Mouse (Mus musculus) retina, postnatal 1 day (tissue): Measurements from ENCODE around the gene Uxs1.

Experiments used
- DNase-seq: peaks from one replicate; pipeline ENCODE4 v3.0.0-alpha.2; 2012

The Uxs1 gene

DNA sequence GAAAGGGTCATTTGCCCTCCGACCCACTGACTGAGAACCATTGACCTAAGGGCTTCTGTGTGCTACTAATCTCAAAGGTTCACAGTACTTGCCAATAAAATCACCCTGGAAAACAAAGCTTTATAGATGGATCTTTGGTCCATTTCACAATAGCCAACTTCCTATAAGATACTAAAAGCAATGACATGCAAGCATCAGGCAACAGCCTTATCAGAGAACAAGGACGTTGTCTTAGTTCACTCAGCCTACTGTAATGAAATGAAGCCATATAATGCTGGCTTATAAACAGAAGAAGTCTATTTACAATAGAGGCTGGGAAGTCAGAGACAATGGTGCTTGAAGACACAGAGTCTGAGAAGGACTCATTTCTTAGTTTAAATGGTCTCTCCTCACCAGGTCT lies 37.8 kb downstream of the Uxs1 start:
- no peak for DNase-seq

DNA sequence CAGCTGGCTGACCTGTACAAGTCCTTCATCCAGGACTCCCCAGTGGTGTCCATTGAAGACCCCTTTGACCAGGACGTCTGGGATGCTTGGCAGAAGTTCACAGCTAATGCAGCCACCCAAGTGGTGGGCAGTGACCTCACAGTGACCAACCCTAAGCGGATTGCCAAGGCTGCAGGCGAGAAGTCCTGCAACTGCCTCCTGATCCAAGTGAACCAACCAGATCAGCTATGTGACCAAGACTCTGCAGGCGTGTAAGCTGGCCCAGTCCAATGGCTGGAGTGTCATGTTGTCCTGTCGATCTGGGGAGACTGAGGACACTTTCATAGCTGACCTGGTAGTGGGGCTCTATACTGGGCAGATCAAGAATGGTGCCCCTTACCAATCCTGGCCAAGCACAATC lies 40.9 kb downstream of the Uxs1 start:
- no peak for DNase-seq

DNA sequence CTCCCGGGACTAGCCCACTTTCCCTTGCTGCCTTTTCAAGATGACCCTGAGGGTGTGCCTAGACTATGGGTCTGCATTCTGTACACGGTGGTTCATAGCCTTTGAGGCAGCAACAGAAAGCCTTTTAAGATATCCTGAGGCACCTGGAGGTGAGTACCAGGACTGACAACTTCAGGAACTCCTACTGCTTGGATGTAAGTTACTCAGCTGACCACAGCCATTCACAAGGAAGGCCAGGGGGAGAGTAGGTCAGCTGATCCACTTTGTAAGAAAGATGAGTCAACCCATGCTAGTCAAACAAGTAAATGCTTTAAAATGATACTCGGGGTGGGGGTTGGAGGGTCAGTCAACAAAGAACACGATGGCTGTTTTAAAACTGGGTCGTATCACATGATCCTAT lies 42.3 kb downstream of the Uxs1 start:
- no peak for DNase-seq

DNA sequence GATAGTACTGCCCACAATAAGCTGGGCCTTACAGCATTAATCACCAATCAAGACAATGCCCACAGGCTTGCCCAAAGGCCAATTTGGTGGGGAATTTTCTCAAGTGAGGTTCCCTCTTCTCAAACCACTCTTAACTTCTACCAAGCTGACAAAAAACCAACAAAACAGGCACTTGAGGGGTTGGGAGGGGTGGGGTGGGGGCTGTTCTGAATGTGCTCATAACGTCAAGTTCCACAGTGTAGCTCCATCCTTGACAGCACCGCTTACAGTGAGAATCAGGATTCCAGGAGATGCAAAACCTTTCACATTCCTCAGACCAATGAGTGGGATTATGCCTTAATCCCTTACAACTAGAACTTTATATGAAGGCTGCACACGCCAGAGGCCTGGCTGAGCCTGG lies 44.4 kb downstream of the Uxs1 start:
- DNase-seq = no peak

DNA sequence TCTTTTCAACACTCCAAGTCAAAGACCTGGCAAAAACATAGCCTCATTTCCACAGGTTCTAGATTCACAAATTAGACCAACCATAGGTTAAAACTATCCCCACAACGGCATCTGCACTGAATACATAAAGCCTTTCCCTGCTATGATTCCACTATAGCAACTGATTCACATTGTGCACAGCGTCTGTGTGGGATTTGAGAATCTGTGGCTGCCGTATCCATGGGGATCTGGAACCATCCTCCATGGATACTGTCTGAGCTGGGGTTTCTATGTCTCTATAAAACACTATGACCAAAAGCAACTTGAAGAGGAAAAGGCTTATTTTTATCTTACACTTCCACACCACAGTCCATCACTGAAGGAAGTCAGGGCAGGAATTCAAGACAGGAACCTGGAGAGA lies 44.9 kb downstream of the Uxs1 start:
- DNase-seq = no peak

DNA sequence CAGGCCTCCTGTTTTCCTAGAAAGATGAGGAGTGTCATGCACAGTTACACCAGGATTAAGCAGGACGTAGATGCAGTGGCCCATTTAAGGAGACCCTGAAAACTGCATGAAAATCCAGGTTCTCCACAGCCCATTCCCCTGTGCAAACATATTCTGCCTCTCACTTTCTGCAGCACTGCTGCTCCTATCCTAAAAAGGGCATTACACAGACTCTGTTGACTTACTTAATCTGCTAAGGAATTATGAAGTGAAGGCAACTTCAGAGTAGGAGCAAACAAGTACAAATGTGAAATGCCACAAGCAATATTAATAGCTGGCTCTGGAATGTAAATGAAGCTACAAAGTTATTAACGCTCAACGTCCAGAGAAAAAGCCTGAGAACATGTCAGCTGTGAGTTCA lies 45.9 kb downstream of the Uxs1 start:
- no peak for DNase-seq

DNA sequence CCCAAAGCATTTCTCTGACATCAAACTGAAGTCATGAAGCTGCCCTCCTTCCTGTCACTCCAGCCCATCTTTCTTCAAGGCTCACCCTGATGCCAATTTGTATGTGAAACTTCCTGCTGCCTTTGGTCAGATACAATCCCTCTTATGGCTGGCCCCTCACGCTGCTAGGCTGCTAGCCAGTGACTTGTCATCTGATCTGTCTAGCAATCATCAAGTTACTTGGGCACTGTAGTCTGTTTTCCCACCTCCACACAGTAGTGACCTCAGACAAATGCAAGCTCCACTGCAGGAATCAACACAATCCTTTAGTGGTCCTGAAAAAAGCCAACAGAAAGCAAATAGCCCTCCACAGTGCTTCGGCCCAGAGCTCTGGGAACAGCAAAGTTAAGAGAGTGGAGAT lies 46.4 kb downstream of the Uxs1 start:
- DNase-seq = no peak

DNA sequence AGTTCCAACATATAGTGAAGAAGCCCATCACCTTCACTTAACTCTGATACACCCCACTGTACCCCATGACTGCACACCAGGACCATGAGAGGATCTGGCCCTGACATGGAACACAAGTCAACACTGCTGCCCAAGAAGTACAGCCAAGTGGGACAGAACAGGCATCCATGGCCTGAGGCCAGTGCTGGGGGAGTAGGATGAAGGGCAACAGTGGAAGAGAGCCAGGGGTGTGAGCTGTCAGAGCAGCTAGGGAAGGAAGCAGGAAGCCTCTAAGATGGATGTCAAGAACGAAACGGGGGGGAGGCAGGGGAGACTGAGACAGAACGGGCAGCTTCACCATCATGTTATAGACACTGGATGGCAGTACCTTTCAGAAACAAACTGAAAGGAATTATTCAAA lies 51.5 kb downstream of the Uxs1 start:
- DNase-seq = no peak

DNA sequence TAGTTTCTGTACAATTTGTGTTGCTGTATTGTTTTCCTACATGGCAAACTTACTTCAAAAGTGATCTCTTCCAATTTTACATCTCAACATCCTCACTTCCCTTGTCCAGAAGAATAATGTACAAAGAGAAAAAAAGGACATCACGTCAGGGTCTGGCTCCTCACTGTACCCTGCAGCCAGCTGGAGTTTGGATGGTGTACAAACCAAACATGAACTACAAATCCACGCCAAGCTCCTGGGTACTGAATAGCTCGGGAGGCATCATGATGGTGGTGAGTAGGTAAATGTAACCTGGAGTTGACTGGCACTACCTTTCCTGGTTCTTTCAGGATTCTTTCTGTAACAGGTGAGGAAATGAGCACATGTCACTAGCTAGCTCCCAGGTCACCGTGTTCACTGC lies 53.5 kb downstream of the Uxs1 start:
- no peak for DNase-seq

DNA sequence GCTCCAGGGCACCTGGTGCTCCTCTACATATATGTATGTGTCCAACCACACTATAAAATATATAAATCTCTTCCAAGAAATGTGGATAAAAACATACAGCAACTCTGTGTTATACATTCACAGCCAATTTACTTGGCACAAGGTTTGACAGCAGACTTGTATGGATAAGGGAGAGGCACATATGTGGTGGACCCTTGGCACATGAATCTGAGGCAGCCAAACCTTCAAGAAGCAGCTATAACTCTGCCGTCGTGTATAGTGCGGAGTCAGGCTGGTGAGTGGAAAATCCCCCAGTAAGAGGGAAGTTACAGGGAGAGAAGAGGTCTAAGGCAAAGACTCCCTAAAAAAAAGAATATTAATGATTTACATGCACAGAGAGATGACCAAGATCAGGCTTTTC lies 54.9 kb downstream of the Uxs1 start:
- no peak for DNase-seq

DNA sequence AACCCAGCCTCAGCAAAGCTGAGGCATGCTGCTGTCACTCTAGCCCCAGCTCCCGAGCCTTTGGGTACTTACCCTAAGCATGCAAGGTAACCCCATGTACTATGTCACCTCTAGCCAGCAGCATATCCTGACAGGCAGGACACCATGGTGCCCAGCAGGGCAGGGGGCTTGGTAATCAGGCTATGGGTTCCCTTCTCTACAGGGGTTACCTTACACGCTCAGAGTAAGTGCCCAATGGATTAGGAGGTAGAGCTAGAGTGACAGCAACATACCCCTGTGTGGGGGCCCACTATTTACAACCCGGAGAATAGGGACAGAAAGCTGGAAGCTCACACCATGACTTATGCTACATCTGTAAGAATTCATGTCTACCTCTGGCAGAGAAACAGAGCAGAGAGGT lies 57.6 kb downstream of the Uxs1 start:
- no peak for DNase-seq

DNA sequence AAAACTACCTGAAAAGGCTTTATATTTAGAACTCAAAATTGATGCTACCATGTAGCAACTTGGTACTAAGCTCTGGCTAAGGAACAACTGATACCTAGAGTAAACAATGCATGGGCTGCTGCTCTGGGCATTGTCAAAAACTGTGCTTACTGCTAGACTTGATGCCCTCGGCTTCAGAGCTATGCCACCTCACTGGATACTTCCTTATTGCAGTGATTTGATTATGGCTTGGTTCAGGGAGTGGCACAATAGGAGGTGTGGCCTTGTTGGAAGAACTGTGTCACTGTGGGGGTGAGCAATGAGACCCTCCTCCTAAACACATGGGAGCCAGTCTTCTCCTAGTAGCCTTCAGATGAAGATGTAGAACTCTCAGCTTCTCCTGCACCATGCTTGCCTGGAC lies 58.3 kb downstream of the Uxs1 start:
- DNase-seq = no peak

DNA sequence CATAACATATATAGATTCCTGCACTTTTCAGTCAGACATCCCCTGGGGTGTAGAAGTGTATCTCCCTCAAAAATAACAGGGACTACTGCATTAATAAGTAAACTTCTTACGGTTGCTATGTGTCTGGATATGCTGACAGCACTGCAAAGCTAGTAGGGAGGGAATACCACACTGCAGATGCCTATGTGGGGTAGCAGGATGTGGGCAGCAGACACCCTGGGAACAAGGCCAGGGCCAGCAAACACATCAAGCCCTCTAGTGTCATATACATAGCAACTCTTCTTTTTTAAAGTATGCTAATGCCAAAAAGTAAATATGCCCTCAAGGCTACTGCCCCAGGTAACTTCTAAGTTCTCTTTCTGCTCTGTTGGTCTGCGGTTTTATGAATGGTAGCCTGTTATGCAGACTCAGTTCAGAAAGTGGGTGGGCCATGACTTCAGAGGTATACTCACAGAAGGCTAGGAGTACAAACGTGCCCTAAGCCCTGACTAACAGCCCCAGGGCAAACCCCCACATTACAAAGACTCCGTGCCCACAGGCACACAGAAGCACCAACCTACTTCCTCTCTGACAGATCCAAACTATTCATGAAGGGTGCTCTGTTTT lies 59.1 kb downstream of the Uxs1 start:
- DNase-seq = no peak

DNA sequence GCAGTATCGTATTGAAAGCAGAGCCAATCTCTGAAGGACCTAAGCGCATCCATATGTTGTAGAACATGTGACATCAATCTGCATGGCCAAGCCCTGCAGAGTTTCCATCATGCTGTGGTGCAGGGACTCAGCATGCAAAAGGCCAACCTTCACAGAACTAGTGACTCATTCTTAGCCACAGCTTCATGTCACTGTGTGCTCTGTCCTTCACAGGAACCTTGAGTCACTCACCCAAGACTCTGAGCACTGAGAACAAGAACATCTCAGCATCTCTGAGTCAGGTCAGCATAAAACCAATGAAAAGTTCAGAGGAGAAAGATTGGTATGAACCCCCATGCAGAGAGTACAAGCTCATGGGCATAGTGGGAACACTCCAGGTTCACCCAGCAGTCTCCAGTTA lies 61.3 kb downstream of the Uxs1 start:
- no peak for DNase-seq

DNA sequence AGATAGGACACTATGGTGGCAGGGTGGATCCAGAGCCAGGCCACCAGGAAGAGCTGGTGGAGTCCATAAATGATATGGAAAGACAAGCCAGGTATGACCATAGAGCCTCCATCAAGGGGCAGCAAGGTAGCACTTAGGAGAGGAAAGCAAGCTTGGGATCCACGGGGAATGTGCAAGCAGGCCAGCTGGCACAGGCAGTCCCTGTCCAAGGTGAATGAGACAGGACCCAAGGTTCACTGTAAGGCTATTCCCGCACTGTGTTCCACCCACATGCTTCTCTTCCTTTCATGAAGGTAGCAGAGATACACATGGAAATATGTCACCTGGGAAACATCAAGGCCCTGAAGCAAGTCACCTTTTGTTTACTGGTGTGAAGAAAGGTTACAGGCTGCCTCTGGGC lies 63.1 kb downstream of the Uxs1 start:
- no peak for DNase-seq

DNA sequence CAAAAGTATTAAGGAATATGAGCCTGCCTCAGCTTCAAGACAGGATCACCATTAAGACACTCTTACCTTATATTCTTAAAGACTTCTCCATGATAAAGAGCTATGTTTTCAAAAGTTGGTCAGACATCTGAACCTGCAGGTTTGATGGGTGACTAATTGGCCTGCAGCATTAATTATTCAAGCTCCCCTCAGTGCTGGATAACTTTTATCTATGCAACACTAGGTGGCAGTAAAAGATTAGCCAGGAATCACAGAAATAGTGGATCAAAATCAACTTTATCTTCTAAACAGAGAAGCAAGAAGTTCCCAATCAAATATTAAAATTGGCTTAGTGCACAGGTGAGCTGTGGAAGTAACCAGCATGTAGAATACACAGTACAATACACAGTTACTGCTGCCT lies 67.5 kb downstream of the Uxs1 start:
- DNase-seq = peak; percentile 38

DNA sequence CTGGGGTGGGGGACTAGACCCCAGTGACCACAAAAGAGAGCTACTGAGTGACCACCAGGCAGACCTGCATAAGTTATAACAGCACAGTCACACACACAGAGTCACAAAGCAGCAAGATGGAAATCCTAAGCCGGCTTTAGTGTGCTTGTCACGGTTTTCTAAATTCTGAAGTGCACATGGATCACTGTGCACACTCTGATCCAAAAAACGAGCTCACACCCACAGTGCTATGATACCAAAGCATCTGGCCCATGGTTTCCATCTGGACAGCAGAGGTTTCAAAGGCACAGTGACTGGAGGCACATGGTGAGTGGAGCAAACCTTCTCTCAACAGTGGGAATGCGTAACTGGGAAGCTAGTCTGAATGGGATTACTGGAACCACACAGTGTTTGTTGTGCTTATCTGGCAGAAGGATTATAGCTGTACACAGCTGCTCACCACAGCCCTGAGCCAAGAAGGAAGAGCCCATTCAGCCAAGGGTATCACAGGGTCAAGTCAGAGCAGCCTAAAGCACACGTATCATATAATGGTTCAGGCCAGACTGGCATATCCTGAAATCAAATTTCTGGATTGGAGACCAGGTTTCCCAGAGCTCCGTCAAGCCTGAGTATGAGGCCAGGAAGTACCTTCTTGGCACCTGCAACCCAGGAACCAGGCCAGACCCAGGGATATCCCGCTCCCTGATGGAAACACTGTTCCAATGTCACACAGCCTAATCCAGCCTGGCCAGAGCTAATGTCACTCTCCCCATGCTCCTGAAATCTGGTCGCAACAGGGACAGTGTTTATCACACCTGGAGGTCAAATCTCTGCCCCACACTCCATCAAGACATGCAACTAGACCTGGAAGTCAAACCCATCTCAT lies 72.9 kb downstream of the Uxs1 start:
- DNase-seq = peak; percentile 64

DNA sequence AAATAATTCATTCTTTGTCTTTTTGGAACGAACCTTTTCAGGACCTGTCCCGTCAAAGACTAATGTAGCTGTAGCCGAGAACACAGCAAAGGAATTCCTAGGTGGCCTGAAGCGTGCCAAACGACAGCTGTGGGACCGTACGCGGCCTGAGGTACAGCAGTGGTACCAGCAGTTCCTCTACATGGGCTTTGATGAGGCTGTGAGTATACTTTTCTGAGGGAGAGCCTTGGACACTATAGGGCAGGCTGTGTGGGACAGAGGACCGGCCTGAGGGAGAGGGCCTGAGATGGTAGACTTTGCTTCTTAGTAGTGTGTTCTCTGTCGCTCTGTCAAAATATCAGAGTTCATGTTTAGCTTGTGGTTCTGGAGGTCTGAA lies 89.1 kb downstream of the Uxs1 start:
- DNase-seq = no peak

DNA sequence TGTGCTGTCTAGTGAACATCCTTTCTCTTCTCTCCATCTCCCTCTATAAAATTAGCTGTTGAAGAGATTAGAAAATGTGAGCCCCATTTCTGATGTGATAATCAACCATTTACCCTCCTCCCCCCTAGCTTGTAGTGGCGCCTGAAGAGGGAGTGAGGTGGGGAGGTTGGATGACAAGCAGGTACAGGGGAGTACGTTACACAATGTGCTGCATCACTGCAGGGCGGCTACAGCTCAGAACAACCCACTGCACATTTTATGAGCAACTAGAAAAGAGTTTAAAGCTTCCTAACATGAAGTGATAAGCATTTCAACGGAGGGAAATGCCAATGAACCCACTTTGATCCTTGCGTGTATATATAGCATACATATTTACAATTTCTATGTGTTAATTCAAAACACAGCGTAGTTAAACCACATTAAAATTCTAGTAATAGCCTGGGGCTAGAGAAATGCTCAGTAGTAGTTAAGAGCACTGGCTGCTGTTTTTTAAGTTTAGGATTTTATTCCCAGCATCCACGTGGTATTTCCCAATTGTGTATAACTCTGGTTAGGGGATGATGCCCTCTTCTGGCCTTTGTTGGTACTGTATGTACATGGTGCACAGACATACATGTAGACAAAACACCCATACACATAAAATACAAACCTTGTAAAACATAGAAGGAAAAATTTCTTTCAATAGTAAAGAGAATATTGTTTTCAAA lies 89.6 kb downstream of the Uxs1 start:
- DNase-seq = peak; percentile 67

DNA sequence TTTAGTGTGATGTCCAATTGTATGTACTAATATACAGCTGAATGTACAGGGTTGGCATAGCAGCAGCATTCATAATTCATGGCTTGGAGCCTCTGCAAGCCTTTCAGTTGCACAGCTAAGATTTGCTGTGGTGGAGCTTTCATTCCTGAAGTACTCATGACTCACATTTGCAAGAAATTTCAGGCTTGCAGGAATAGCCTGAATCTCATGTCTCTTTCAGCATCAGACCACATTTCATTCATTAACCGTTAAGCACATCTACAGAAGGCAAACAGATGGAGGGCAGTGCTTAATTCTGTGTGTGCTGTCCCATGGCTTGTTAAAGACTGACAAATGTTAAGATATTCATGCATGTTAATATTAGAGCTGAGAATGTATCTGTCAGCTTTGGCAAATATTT lies 94.9 kb downstream of the Uxs1 start:
- peak; percentile 18 for DNase-seq

DNA sequence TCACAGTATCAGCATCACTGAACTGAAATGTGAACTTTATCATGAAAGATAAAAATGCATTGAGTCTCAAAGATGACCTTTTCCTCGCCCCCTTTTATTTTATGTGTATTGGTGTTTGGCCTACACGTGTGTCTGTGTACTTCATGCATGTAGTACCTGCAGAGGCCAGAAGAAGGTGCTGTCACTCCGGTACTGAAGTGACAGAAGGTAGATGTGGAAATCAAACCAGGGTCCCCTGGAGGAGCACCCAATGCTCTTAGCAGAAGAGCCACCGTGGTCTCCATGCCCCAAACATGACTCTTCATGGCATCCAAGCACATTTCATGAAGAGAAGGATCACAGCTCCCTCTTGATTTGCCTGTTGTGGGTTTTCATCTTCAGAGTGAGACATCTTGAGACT lies 95.5 kb downstream of the Uxs1 start:
- DNase-seq = no peak

DNA sequence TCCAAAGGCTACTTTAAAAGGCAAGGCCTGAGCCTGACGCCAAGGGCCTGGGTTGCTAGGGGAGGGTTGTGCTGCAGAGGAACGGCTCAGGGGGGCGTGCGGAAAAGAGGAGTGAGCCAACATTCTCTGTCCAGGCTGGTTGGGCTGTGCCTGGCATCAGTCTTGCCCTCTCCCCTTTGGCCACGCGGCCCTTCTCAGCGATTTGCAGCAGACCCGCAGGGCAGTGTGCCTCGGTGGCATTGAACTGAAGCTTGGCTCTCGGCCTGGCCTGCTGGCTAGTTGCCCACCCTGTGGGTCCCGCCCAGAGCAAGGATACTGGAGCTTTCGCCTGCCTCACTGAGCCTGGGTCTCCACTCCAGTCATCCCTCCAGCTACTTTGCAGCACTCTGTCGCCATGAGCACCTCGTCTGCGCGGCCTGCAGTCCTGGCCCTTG lies 97.1 kb downstream of the Uxs1 start, which contains the start of gene 1500015O10Rik:
1500015O10Rik (plus strand) TSS at position 112 of the 434 bp plus-strand sequence.
- peak; percentile 22 for DNase-seq

DNA sequence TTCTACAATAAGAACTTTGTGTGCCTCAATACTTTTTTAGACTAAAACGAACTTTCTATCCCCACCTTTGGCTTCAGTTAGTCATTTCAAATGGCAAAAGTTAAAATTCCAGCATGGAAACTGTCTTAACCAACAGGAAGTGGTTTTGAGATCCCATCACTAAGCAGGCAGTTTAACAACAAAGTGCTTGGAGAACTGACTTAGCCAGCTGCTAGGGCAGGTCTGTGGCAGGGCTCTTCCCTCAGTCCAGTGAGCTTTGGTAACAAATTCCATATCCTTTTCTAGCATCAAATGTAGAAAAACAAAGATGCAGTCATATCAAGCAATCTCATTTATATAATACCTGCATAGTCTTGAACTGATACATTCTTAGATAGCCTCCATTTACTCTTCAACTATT lies 105.1 kb downstream of the Uxs1 start:
- no peak for DNase-seq

DNA sequence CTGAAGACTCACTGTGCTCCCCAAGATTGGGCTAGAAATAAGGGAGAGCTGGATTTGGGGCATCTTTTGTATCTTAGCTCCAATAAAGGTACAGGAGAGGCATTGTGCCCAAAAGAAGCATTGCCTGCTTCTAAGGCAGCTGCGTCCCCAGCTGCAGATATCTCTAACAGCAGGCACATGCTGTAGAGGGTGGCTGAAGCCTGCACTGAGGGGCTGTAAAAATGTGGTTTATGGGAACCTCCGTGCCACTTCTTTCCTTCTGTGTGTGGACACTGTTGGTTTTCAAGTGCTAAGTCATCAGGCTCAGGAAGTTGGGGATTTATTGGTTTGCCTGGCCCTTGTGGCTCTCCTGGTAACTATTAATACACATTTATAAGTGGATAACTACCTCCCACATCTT lies 108.8 kb downstream of the Uxs1 start:
- no peak for DNase-seq
